Comparison of ENCODE assay signal across 10 mouse cellular contexts in genomic region chr13:44751780-44752179, GRCm38 (mm10). TPM values are rescaled to one million over a fixed set of nuclear protein-coding genes. Genes with fewer than 3 reads are reported as not detected.
DNase-seq lines count a peak whose midpoint lies in the region; ATAC-seq lines count a peak whose summit lies in the region.
"Had no signal": no experiment of that assay in that cellular context is flagged by ENCODE, and none has a peak within 500 bp of the region (broad histone marks: within the 10 kb centered on the region; RNA-seq: fewer than 3 reads in every experiment).

No protein-coding gene starts in this region.

- no peaks in the 10 kb centered on the region for H3K36me3 ChIP-seq in hindbrain, embryonic 14.5 days (replicated peaks; ENCODE audit: control insufficient read depth, insufficient read depth)
- no peaks in the 10 kb centered on the region for H3K36me3 ChIP-seq in midbrain, embryonic 16.5 days (ENCODE audit: control insufficient read depth, insufficient read depth, low read length)
- H3K36me3 ChIP-seq: lung, embryonic 15.5 days had no signal

- peak; percentile 75 for DNase-seq in Muller cell, postnatal 12 days (ENCODE audit: inconsistent ontology term)
- DNase-seq in embryo, embryonic 11 days = peak; percentile 71
- DNase-seq in hindbrain, embryonic 14.5 days (ENCODE audit: low spot score) = peak; percentile 67
- DNase-seq in heart, postnatal 36 days = no peak
- no peak for DNase-seq in yolk sac, embryonic 10.5 days (ENCODE audit: low spot score)
- no peak for DNase-seq in liver
- DNase-seq: gastrocnemius, postnatal 36 days; thymus, postnatal 4 days had no signal

- intact Hi-C loops in heart, postnatal 36 days (cut with DNase I) = no loop called here

- H3K27me3 ChIP-seq in hindbrain, embryonic 14.5 days (ENCODE audit: control insufficient read depth, insufficient read depth, low read length) = no peaks in the 10 kb centered on the region
- H3K27me3 ChIP-seq in midbrain, embryonic 16.5 days (ENCODE audit: control insufficient read depth, insufficient read depth, low read depth, low read length) = no peaks in the 10 kb centered on the region
- H3K27me3 ChIP-seq: lung, embryonic 15.5 days had no signal

- H3K9me3 ChIP-seq in hindbrain, embryonic 14.5 days (ENCODE audit: control insufficient read depth, low read length) = no peaks in the 10 kb centered on the region
- no peaks in the 10 kb centered on the region for H3K9me3 ChIP-seq in midbrain, embryonic 16.5 days (replicated peaks; ENCODE audit: control insufficient read depth, low read length, poor library complexity, severe bottlenecking)
- H3K9me3 ChIP-seq: lung, embryonic 15.5 days had no signal

- no peak overlapping the region for H3K4me2 ChIP-seq in hindbrain, embryonic 14.5 days (replicated peaks)
- no peak overlapping the region for H3K4me2 ChIP-seq in midbrain, embryonic 16.5 days (ENCODE audit: low read length)
- H3K4me2 ChIP-seq: lung, embryonic 15.5 days had no signal

- peaks cover 33% of the 10 kb centered on the region; the same call in 1 of the 2 replicates for H3K4me1 ChIP-seq in hindbrain, embryonic 14.5 days (replicated peaks; ENCODE audit: control insufficient read depth, insufficient read depth, low read length)
- H3K4me1 ChIP-seq in midbrain, embryonic 16.5 days (ENCODE audit: control insufficient read depth, insufficient read depth, low read length) = peaks cover 25% of the 10 kb centered on the region

- ATAC-seq in hindbrain, embryonic 14.5 days (ENCODE audit: low FRiP score) = peak; percentile 84; the same call in 1 of the 2 replicates
- peak; percentile 64; the same call in 1 of the 2 replicates for ATAC-seq in midbrain, embryonic 16.5 days

- no peak overlapping the region for H3K4me3 ChIP-seq in hindbrain, embryonic 14.5 days (replicated peaks; ENCODE audit: low read length)
- H3K4me3 ChIP-seq in midbrain, embryonic 16.5 days (ENCODE audit: low read depth, low read length) = no peak overlapping the region
- H3K4me3 ChIP-seq: lung, embryonic 15.5 days had no signal

- WGBS in hindbrain, embryonic 14.5 days = 13% methylated on average over 3 of the region's 3 CpGs
- 12% methylated on average over 3 of the region's 3 CpGs for WGBS in midbrain, embryonic 16.5 days

- peak overlapping the region; percentile 39; the same call in 1 of the 2 replicates for H3K27ac ChIP-seq in hindbrain, embryonic 14.5 days
- no peak overlapping the region for H3K27ac ChIP-seq in midbrain, embryonic 16.5 days (ENCODE audit: low read length)
- H3K27ac ChIP-seq: lung, embryonic 15.5 days had no signal

- no peak overlapping the region for H3K9ac ChIP-seq in hindbrain, embryonic 14.5 days
- no peak overlapping the region for H3K9ac ChIP-seq in midbrain, embryonic 16.5 days (ENCODE audit: low read depth, low read length)
- H3K9ac ChIP-seq: lung, embryonic 15.5 days had no signal

RNA-seq across cellular contexts. Expression of gene Jarid2, which starts 22.5 kb away (rescaled TPM):
- 24.4 and 27.2 TPM in 2 replicates for polyA plus RNA-seq in hindbrain, embryonic 14.5 days (2014; fragmentation: Nextera tagmentation; extraction: Ambion mirVana)
- 36.6 and 44.6 TPM in 2 replicates for polyA plus RNA-seq in midbrain, embryonic 16.5 days (2015; fragmentation: Nextera tagmentation; extraction: Ambion mirVana)
- 10 to 100 TPM; 24.5 to 32.7 TPM for total RNA-seq in heart, postnatal 36 days (2021)

Comparison
In these comparisons a context has a peak if more than half of its experiments do, and no peak if none do; other contexts are left out.
1. DNase-seq: peak in Muller cell, postnatal 12 days (single experiment), embryo, embryonic 11 days (single experiment) and hindbrain, embryonic 14.5 days (single experiment); none in heart, postnatal 36 days (0 of 2), yolk sac, embryonic 10.5 days (single experiment) and liver (single experiment).